In the genomic region with DNA sequence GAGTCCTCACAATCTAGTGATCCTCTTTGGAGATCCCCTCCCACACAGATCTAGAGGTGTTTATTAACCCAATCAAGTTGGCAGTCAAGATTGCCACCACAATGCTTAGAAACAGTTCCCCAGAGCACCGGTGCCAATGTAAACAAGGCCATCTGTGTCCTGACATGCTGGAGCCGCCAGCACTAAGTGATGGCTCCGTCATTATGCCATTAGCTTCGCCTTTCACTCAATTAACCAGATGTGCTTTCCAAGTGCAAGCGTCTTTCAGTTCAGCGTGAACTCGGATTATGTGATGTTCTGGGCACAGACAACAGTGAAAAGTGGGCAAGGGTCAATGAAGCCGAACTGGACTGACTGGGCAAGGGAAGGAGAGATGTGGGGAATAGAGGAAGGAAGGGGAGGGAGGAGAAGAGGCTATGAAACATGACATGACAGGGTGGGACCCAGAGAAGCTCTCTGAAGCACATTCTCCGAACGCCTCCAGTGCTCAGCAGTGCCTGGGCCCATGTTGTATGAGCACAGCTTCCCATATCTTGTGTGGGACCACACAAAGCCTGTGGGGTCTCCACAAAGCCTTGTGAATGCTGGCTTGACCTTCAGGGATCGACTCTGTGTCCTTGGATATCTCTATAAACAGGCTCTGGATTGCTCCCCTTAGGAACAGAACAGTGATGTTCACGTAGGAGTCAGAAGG, we compare ENCODE assay signal across 10 mouse cellular contexts.
DNase-seq lines count a peak whose midpoint lies in the region; ATAC-seq lines count a peak whose summit lies in the region.
"Had no signal": no experiment of that assay in that cellular context is flagged by ENCODE, and none has a peak within 500 bp of the region (broad histone marks: within the 10 kb centered on the region; RNA-seq: fewer than 3 reads in every experiment).

No protein-coding gene starts in this region.

- no peak overlapping the region for H3K4me3 ChIP-seq in forebrain, embryonic 12.5 days (replicated peaks)
- H3K4me3 ChIP-seq in forebrain, embryonic 11.5 days (ENCODE audit: low read depth, low read length), result no peak overlapping the region
- no peak overlapping the region for H3K4me3 ChIP-seq in forebrain, embryonic 16.5 days (replicated peaks; ENCODE audit: low read length)
- no peak overlapping the region for H3K4me3 ChIP-seq in midbrain, embryonic 12.5 days
- H3K4me3 ChIP-seq: limb, embryonic 10.5 days had no signal

- H3K9me3 ChIP-seq in forebrain, embryonic 12.5 days, result no peaks in the 10 kb centered on the region
- no peaks in the 10 kb centered on the region for H3K9me3 ChIP-seq in forebrain, embryonic 11.5 days (ENCODE audit: control insufficient read depth, low read length)
- H3K9me3 ChIP-seq in forebrain, embryonic 16.5 days (ENCODE audit: control insufficient read depth, low read length), result no peaks in the 10 kb centered on the region
- H3K9me3 ChIP-seq in midbrain, embryonic 12.5 days, result no peaks in the 10 kb centered on the region
- H3K9me3 ChIP-seq: limb, embryonic 10.5 days had no signal

- ATAC-seq in forebrain, embryonic 12.5 days (ENCODE audit: low FRiP score), result peak; percentile 27
- ATAC-seq in forebrain, embryonic 11.5 days (replicated peaks; ENCODE audit: low FRiP score), result no peak
- peak; percentile 45 for ATAC-seq in forebrain, embryonic 16.5 days
- ATAC-seq in midbrain, embryonic 12.5 days (ENCODE audit: low FRiP score, low read depth), result 0 out of 2 replicates have a peak, but pooled peaks have one; percentile 7

- H3K4me1 ChIP-seq in forebrain, embryonic 12.5 days, result peaks cover 15% of the 10 kb centered on the region
- no peaks in the 10 kb centered on the region for H3K4me1 ChIP-seq in forebrain, embryonic 11.5 days (replicated peaks; ENCODE audit: control insufficient read depth, insufficient read depth, low read length)
- H3K4me1 ChIP-seq in forebrain, embryonic 16.5 days (replicated peaks; ENCODE audit: control insufficient read depth, insufficient read depth, low read length), result peaks cover 11% of the 10 kb centered on the region
- H3K4me1 ChIP-seq in midbrain, embryonic 12.5 days, result peaks cover 17% of the 10 kb centered on the region

- H3K27ac ChIP-seq in forebrain, embryonic 12.5 days, result no peak overlapping the region
- H3K27ac ChIP-seq in forebrain, embryonic 11.5 days (ENCODE audit: low read depth, low read length), result no peak overlapping the region
- no peak overlapping the region for H3K27ac ChIP-seq in forebrain, embryonic 16.5 days (ENCODE audit: low read length)
- no peak overlapping the region for H3K27ac ChIP-seq in midbrain, embryonic 12.5 days (replicated peaks)
- H3K27ac ChIP-seq: limb, embryonic 10.5 days had no signal

- DNase-seq in forebrain, embryonic 11.5 days (ENCODE audit: low spot score), result no peak
- peak; percentile 85 for DNase-seq in MN1 (ENCODE audit: low spot score)
- no peak for DNase-seq in left cerebral cortex, adult 11 months (ENCODE audit: low spot score)
- DNase-seq in left cerebral cortex, adult 8-10 months (ENCODE audit: low spot score in 2 of 2), result no peak
- no peak for DNase-seq in thymus, postnatal 0 days (ENCODE audit: low spot score)
- DNase-seq: kidney, postnatal 4 days had no signal

- no peaks in the 10 kb centered on the region for H3K36me3 ChIP-seq in forebrain, embryonic 12.5 days (replicated peaks)
- no peaks in the 10 kb centered on the region for H3K36me3 ChIP-seq in forebrain, embryonic 11.5 days (ENCODE audit: control insufficient read depth, insufficient read depth, low read length)
- no peaks in the 10 kb centered on the region for H3K36me3 ChIP-seq in forebrain, embryonic 16.5 days (ENCODE audit: control insufficient read depth, insufficient read depth)
- H3K36me3 ChIP-seq in midbrain, embryonic 12.5 days, result no peaks in the 10 kb centered on the region
- H3K36me3 ChIP-seq: limb, embryonic 10.5 days had no signal

- H3K9ac ChIP-seq in forebrain, embryonic 12.5 days, result no peak overlapping the region
- no peak overlapping the region for H3K9ac ChIP-seq in forebrain, embryonic 11.5 days (ENCODE audit: low read length)
- H3K9ac ChIP-seq in forebrain, embryonic 16.5 days (replicated peaks; ENCODE audit: low read depth, low read length), result no peak overlapping the region
- no peak overlapping the region for H3K9ac ChIP-seq in midbrain, embryonic 12.5 days (replicated peaks)

- H3K27me3 ChIP-seq in forebrain, embryonic 12.5 days, result no peaks in the 10 kb centered on the region
- no peaks in the 10 kb centered on the region for H3K27me3 ChIP-seq in forebrain, embryonic 11.5 days (ENCODE audit: control insufficient read depth, insufficient read depth, low read length)
- H3K27me3 ChIP-seq in forebrain, embryonic 16.5 days (replicated peaks; ENCODE audit: control insufficient read depth, insufficient read depth, low read length), result no peaks in the 10 kb centered on the region
- no peaks in the 10 kb centered on the region for H3K27me3 ChIP-seq in midbrain, embryonic 12.5 days

- WGBS in forebrain, embryonic 12.5 days, result 70% methylated on average over 12 of the region's 12 CpGs
- WGBS in forebrain, embryonic 11.5 days, result 79% methylated on average over 12 of the region's 12 CpGs
- 50% methylated on average over 12 of the region's 12 CpGs for WGBS in forebrain, embryonic 16.5 days
- 66% methylated on average over 12 of the region's 12 CpGs for WGBS in midbrain, embryonic 12.5 days

- no peak overlapping the region for H3K4me2 ChIP-seq in forebrain, embryonic 12.5 days
- no peak overlapping the region for H3K4me2 ChIP-seq in forebrain, embryonic 11.5 days (ENCODE audit: low read depth, low read length, severe bottlenecking)
- H3K4me2 ChIP-seq in forebrain, embryonic 16.5 days (ENCODE audit: low read length), result no peak overlapping the region
- no peak overlapping the region for H3K4me2 ChIP-seq in midbrain, embryonic 12.5 days (replicated peaks)
